Mouse (Mus musculus): ENCODE measurements around the gene Naf1.

DNA sequence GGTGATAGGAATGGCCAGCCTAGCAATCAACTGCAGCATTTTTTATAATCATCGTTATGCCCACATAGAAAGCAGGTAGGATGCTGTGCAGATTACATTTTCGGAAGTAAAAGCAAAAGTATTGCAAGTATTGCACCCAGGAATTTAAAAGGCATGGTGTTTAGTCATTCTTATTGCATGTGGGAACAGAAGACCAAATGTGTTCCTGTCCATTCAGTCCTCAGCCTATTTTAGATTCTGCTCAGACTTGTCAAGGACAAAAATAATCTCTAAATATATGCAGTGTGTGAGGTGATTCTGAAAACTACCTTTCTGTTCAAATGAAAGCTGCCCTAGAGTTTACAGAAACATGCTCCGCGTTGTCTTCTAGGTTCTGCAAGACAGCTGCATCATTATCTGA is 45.5 kb downstream of the Naf1 start:
- TF ChIP-seq CTCF (conservative IDR thresholded peaks at IDR 0.05 in 1 of 2, IDR thresholded peaks at IDR 0.05 in 1 of 2; ENCODE audit: low read depth in 2 of 2, low read length in 2 of 2) (no peak), SMC3 (IDR thresholded peaks at IDR 0.05; ENCODE audit: low read depth, low read length) (no peak), POLR2A (IDR thresholded peaks at IDR 0.05; ENCODE audit: low read depth, low read length) (no peak), USF2 (conservative IDR thresholded peaks at IDR 0.05; ENCODE audit: low read depth, low read length) (no peak), CHD2 (IDR thresholded peaks at IDR 0.05; ENCODE audit: low read length) (no peak), GABPA (IDR thresholded peaks at IDR 0.05; ENCODE audit: insufficient replicate concordance, low read depth, low read length) (no peak), HCFC1 (IDR thresholded peaks at IDR 0.05; ENCODE audit: low read depth, low read length) (no peak), MAX (IDR thresholded peaks at IDR 0.05; ENCODE audit: low read length) (no peak), EP300 (IDR thresholded peaks at IDR 0.05; ENCODE audit: low read length) (no peak), USF1 (IDR thresholded peaks at IDR 0.05; ENCODE audit: low read depth, low read length) (no peak), MYC (IDR thresholded peaks at IDR 0.05; ENCODE audit: low read depth, low read length) (no peak), RCOR1 (conservative IDR thresholded peaks at IDR 0.05; ENCODE audit: low read depth, low read length) (no peak), POLR2AphosphoS2 (IDR thresholded peaks at IDR 0.05; ENCODE audit: low read depth, low read length) (no peak)

All from CH12.LX (cell line).